In the genomic region with DNA sequence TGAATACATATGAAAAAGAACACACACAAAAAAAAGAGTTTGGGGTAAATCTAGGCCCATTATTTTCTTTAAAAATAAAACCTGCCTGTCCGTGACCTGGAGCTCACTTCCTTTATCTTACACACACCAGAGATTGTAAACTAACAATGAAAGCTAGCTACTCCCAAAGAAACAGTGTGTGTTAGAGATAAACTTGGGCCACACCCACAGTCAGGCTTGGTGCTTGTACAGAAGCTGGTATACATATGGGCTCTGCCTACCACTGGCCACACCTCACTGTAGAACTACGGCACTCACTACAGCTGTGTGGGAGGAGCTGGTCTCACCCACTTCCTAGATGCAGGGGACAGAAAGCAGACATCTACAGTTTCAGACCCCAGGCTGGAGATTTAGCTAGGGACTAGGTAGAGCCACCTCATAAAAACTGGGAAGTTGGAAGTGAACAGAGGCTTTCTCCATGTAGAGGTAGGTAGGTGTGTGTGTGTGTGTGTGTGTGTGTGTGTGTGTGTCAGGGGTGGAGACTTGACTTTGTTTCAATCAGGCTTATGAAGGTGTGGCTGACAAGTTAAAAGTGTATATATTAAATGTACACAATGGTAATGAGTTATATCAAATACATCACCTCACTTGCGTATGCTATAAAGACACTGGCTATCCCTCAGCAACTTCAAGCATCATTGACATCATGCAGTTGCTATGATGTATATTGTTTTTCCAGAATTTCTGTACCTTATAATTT, we compare ENCODE assay signal across 11 mouse cellular contexts. TPM values are rescaled to one million over a fixed set of nuclear protein-coding genes. Genes with fewer than 3 reads are reported as not detected.
DNase-seq lines count a peak whose midpoint lies in the region; ATAC-seq and TF ChIP-seq lines count a peak whose summit lies in the region.
"Had no signal": no experiment of that assay in that cellular context is flagged by ENCODE, and none has a peak within 500 bp of the region (broad histone marks: within the 10 kb centered on the region; RNA-seq: fewer than 3 reads in every experiment).

No protein-coding gene starts in this region.

- H3K36me3 ChIP-seq in neural tube, embryonic 12.5 days, result no peaks in the 10 kb centered on the region
- no peaks in the 10 kb centered on the region for H3K36me3 ChIP-seq in neural tube, embryonic 15.5 days
- no peaks in the 10 kb centered on the region for H3K36me3 ChIP-seq in erythroblast, embryonic 14.5 days (ENCODE audit: control insufficient read depth)
- H3K36me3 ChIP-seq: forebrain, embryonic 15.5 days; hindbrain, embryonic 13.5 days; limb, embryonic 13.5 days had no signal

- no peak overlapping the region for H3K4me3 ChIP-seq in neural tube, embryonic 12.5 days
- no peak overlapping the region for H3K4me3 ChIP-seq in neural tube, embryonic 15.5 days (replicated peaks)
- peak overlapping the region; percentile 12 for H3K4me3 ChIP-seq in erythroblast, embryonic 14.5 days (replicated peaks)
- no peak overlapping the region for H3K4me3 ChIP-seq in gastrocnemius, adult 2 months
- no peak overlapping the region for H3K4me3 ChIP-seq in layer of hippocampus, adult 2 months
- H3K4me3 ChIP-seq: forebrain, embryonic 15.5 days; hindbrain, embryonic 13.5 days; limb, embryonic 13.5 days had no signal

- 82% methylated on average over 3 of the region's 3 CpGs for WGBS in neural tube, embryonic 12.5 days
- 84% methylated on average over 3 of the region's 3 CpGs for WGBS in neural tube, embryonic 15.5 days

- 0 out of 2 replicates have a peak, but pooled peaks have one; percentile 39 for ATAC-seq in neural tube, embryonic 12.5 days (ENCODE audit: low FRiP score, low read depth)
- ATAC-seq in neural tube, embryonic 15.5 days (ENCODE audit: low FRiP score), result no peak
- ATAC-seq in megakaryocyte progenitor cell, adult 5-6 weeks (replicated peaks; ENCODE audit: poor library complexity), result peak; percentile 97
- ATAC-seq: forebrain, embryonic 15.5 days had no signal

- TF ChIP-seq CTCF in gastrocnemius, adult 2 months (IDR thresholded peaks at IDR 0.05), result no peak
- TF ChIP-seq CTCF in layer of hippocampus, adult 2 months (conservative IDR thresholded peaks at IDR 0.05), result no peak

- H3K27ac ChIP-seq in neural tube, embryonic 12.5 days, result no peak overlapping the region
- no peak overlapping the region for H3K27ac ChIP-seq in neural tube, embryonic 15.5 days (replicated peaks)
- H3K27ac ChIP-seq in gastrocnemius, adult 2 months, result no peak overlapping the region
- H3K27ac ChIP-seq in layer of hippocampus, adult 2 months, result no peak overlapping the region
- H3K27ac ChIP-seq: forebrain, embryonic 15.5 days; hindbrain, embryonic 13.5 days; limb, embryonic 13.5 days had no signal

- intact Hi-C loops in gastrocnemius, adult 2 months (cut with DNase I), result no loop called here

- no peak overlapping the region for H3K9ac ChIP-seq in neural tube, embryonic 12.5 days
- H3K9ac ChIP-seq in neural tube, embryonic 15.5 days (replicated peaks), result no peak overlapping the region
- H3K9ac ChIP-seq: forebrain, embryonic 15.5 days; hindbrain, embryonic 13.5 days; limb, embryonic 13.5 days had no signal

- peaks cover 11% of the 10 kb centered on the region; the same call in 1 of the 2 replicates for H3K4me1 ChIP-seq in neural tube, embryonic 12.5 days
- H3K4me1 ChIP-seq in neural tube, embryonic 15.5 days, result peaks cover 3% of the 10 kb centered on the region; the same call in 1 of the 2 replicates
- H3K4me1 ChIP-seq in erythroblast, embryonic 14.5 days (ENCODE audit: control insufficient read depth), result peaks cover 40% of the 10 kb centered on the region

- no peaks in the 10 kb centered on the region for H3K27me3 ChIP-seq in neural tube, embryonic 12.5 days (replicated peaks)
- no peaks in the 10 kb centered on the region for H3K27me3 ChIP-seq in neural tube, embryonic 15.5 days (replicated peaks)
- no peaks in the 10 kb centered on the region for H3K27me3 ChIP-seq in erythroblast, embryonic 14.5 days (ENCODE audit: control insufficient read depth)
- H3K27me3 ChIP-seq: forebrain, embryonic 15.5 days; hindbrain, embryonic 13.5 days; limb, embryonic 13.5 days had no signal

- H3K9me3 ChIP-seq in neural tube, embryonic 12.5 days, result no peaks in the 10 kb centered on the region
- H3K9me3 ChIP-seq in neural tube, embryonic 15.5 days (replicated peaks), result no peaks in the 10 kb centered on the region
- H3K9me3 ChIP-seq in erythroblast, embryonic 14.5 days (ENCODE audit: control insufficient read depth, low read length), result no peaks in the 10 kb centered on the region
- H3K9me3 ChIP-seq: forebrain, embryonic 15.5 days; hindbrain, embryonic 13.5 days; limb, embryonic 13.5 days had no signal

- no peak for DNase-seq in gastrocnemius, adult 2 months
- no peak for DNase-seq in layer of hippocampus, adult 2 months (ENCODE audit: low spot score in 2 of 2)
- DNase-seq in left cerebral cortex, adult 18-20 months (ENCODE audit: low spot score in 2 of 2), result no peak
- DNase-seq: cerebellum, adult 9-10 months had no signal

- H3K4me2 ChIP-seq in neural tube, embryonic 12.5 days (replicated peaks), result no peak overlapping the region
- H3K4me2 ChIP-seq in neural tube, embryonic 15.5 days, result no peak overlapping the region
- H3K4me2 ChIP-seq: forebrain, embryonic 15.5 days; hindbrain, embryonic 13.5 days; limb, embryonic 13.5 days had no signal

RNA-seq across cellular contexts. Expression of a gene that starts 41.2 kb away (rescaled TPM):
- 23.4 and 26.5 TPM in 2 replicates for polyA plus RNA-seq in neural tube, embryonic 12.5 days (2016; fragmentation: Nextera tagmentation; extraction: Ambion mirVana)
- polyA plus RNA-seq in neural tube, embryonic 15.5 days (2015; fragmentation: Nextera tagmentation; extraction: Ambion mirVana), result 21.0 and 23.7 TPM in 2 replicates
- polyA plus RNA-seq in erythroblast, embryonic 14.5 days (2012), result 0.01 and 0.03 TPM in 2 replicates
- total RNA-seq in megakaryocyte progenitor cell, adult 5-6 weeks (2015), result 0.59 and 0.76 TPM in 2 replicates
- 0.92 and 0.95 TPM in 2 replicates for total RNA-seq in megakaryocyte progenitor cell, adult 5-6 weeks (2017)
- 1 to 10 TPM; 2.5 to 6.2 TPM for total RNA-seq in gastrocnemius, adult 2 months (2021)
- total RNA-seq in layer of hippocampus, adult 2 months (2021), result 10 to 100 TPM; 39.6 TPM
- total RNA-seq in left cerebral cortex, adult 18-20 months (2021), result 10 to 100 TPM; 55.8 to 59.2 TPM

Comparison
In these comparisons a context has a peak if more than half of its experiments do, and no peak if none do; other contexts are left out.
1. RNA of a gene that starts 41.2 kb away (total RNA-seq): 55.8 to 59.2 TPM in left cerebral cortex, adult 18-20 months and 39.6 TPM in layer of hippocampus, adult 2 months; 2.5 to 6.2 TPM in gastrocnemius, adult 2 months and 0.59 to 0.95 TPM in megakaryocyte progenitor cell, adult 5-6 weeks; every median in the first group is over 4 times any median in the second.